Mouse (Mus musculus) kidney, embryonic 14.5 days (tissue): Measurements from ENCODE around the gene Stard13. TPM values are rescaled to one million over a fixed set of nuclear protein-coding genes. Genes with fewer than 3 reads are reported as not detected.

Experiments
- ATAC-seq: fragments of 200-750 bp; cut with Nextera tagmentation; 2 replicates; pipeline ENCODE4 v1.8.0; 2017; ENCODE audit warnings: moderate number of reproducible peaks, mild to moderate bottlenecking, moderate TSS enrichment, moderate library complexity; ENCODE audit not compliant: low FRiP score, low TSS enrichment
- H3K27ac ChIP-seq: fragments of 300-500 bp; sonication (generic); 2 replicates; pipeline ENCODE4 v1.5.1; 2014; ENCODE audit warnings: low read depth, mild to moderate bottlenecking, low read length, moderate library complexity, mixed read lengths
- H3K27me3 ChIP-seq: fragments of 300-500 bp; sonication (generic); 2 replicates; pipeline ENCODE4 v1.6.1; 2014; ENCODE audit warnings: mild to moderate bottlenecking, low read length; ENCODE audit not compliant: control insufficient read depth, insufficient read depth
- H3K36me3 ChIP-seq: fragments of 300-500 bp; sonication (generic); 2 replicates; pipeline ENCODE4 v1.6.1; 2014; ENCODE audit warnings: low read length, mixed read lengths; ENCODE audit not compliant: control insufficient read depth, insufficient read depth
- H3K4me1 ChIP-seq: fragments of 300-500 bp; sonication (generic); 2 replicates; pipeline ENCODE4 v1.6.1; 2014; ENCODE audit warnings: low read length, mixed read lengths; ENCODE audit not compliant: control insufficient read depth, insufficient read depth
- H3K4me2 ChIP-seq: fragments of 300-500 bp; sonication (generic); replicated peaks from 2 replicates; pipeline ENCODE4 v1.6.1; 2014; ENCODE audit warnings: low read depth, mild to moderate bottlenecking, low read length
- H3K4me3 ChIP-seq: fragments of 300-500 bp; sonication (generic); 2 replicates; pipeline ENCODE4 v1.5.1; 2014; ENCODE audit warnings: mild to moderate bottlenecking, low read length
- H3K9ac ChIP-seq: fragments of 300-500 bp; sonication (generic); 2 replicates; pipeline ENCODE4 v1.6.1; 2014; ENCODE audit warnings: low read depth, mild to moderate bottlenecking, low read length, moderate library complexity
- H3K9me3 ChIP-seq: fragments of 300-500 bp; sonication (generic); 2 replicates; pipeline ENCODE4 v1.6.1; 2016; ENCODE audit warnings: low read length; ENCODE audit not compliant: control insufficient read depth
- WGBS: fragments of 180-500 bp; shearing (Covaris S2); extraction: QIAGEN DNeasy Blood & Tissue Kit; methylation state at CpG from one replicate; pipeline ENCODE4 v1.1.7; 2014; 5-methylcytosine and 5-hydroxymethylcytosine counted together
- polyA plus RNA-seq: library from polyadenylated mRNA; unstranded; fragments of >200 nt; fragmentation: Nextera tagmentation; extraction: Ambion mirVana; gene quantifications from 2 replicates; pipeline ENCODE4 v1.2.1, GENCODE M21; 2014

The Stard13 gene
- polyA plus RNA-seq, 1 experiment from 2014 or later = 7.4 TPM

DNA sequence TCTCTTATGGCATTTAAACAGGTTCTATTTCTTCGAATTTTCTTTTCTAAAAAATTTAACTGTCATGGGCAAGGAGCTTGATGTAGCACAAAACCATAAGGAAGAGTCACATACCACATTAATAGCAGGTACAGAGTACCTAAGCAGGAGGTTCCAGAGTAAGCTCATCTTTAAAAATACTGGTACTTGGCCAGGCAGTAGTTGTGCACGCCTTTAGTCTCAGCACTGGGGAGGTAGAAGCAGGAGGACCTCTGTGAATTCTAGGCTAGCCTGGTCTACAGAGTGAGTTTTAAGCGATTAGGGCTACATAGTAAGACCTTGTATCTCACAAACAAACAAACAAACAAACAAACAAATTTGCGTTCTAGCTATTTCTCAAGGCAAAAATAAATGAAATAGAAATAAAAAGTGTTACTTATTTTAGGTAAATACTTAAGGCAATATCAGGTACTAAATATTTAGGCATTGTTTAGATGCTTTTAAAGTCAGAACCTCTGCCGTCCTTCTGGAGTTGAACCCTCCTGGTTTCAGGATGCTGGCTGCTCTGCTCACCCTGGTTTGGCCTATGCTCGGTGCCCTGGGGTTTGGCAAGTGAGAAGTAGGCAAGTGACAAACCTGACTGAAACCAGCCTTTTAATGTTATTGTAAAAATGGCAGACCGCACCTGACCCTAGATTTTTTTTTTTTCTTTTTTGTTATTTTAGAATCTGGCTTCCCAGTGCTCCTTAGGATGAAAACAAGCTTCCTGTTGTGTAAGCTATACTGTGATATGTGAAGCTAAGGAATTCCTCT lies 122.4 kb downstream of the Stard13 start:
- Histone ChIP-seq H3K27me3 (no peaks in the 10 kb centered on the region), H3K4me2 (no peak overlapping the region), H3K9ac (no peak overlapping the region), H3K27ac (no peak overlapping the region), H3K36me3 (no peaks in the 10 kb centered on the region), H3K9me3 (no peaks in the 10 kb centered on the region), H3K4me1 (no peaks in the 10 kb centered on the region; the same call in 1 of the 2 replicates), H3K4me3 (no peak overlapping the region)
- 86% methylated on average over 7 of the region's 7 CpGs for WGBS
- no peak for ATAC-seq

DNA sequence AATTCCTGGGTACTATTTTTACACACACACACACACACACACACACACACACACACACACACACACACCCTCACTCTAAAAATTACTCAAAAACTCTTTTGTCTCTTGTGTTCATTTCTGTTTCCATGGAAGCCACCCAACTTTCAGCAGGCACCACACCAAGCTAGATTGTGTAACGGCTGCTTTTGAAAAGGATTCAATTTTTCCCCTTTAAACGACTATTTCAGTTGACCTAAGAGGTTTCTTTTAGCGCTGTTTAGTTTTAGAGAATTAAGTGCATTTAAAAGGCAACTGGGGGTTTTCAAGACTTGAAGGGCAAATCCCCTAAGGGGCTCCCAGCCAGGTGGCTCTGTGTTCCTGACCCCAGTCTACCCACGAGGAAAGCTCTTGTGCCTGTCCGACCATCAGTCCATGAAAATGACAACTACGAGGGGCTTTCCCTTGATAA lies 123.2 kb downstream of the Stard13 start:
- Histone ChIP-seq H3K9ac (no peak overlapping the region), H3K9me3 (no peaks in the 10 kb centered on the region), H3K4me2 (no peak overlapping the region), H3K4me1 (no peaks in the 10 kb centered on the region; the same call in 1 of the 2 replicates), H3K27me3 (no peaks in the 10 kb centered on the region), H3K36me3 (no peaks in the 10 kb centered on the region), H3K4me3 (no peak overlapping the region), H3K27ac (no peak overlapping the region)
- 60% methylated on average over 6 of the region's 6 CpGs for WGBS
- no peak for ATAC-seq

DNA sequence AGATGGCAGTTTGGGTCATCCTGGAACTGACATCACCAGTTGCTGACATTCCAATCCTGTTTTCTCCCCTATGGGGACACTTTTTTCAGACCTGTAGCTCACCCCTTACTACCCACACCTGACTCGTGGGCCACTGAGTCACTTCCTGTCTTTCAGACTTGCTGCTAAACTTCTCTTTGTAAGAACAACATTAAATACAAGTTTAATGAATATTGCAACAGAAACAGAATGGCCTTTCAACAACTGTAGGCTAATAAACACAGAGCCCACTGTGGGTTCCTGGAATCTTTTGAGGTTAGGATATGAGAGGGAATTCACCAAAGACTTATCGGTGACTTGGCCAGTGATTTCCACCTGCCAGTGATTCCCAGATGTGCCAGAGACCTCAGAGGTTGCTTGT lies 123.8 kb downstream of the Stard13 start:
- 71% methylated on average over 2 of the region's 2 CpGs for WGBS
- no peak for ATAC-seq

DNA sequence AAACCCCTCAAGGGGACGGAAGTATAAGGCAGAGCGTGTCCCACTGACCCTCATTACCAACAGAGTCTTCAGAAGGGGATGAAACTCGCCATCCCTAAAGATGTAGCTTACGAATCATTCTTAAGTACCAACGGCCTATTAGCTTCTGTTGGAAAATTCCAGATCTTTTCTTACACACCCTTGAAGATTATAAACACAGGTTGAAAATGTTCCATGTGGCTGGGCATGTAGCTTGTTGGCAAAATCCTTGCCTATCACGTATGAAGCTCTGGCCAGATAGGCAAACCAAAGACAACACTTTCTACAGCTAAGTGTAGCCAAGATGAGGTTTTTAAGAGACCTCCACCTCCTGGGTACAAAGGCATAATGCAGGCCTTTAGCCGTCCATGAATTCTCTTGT lies 124.7 kb downstream of the Stard13 start:
- Histone ChIP-seq H3K9ac (no peak overlapping the region), H3K4me3 (no peak overlapping the region), H3K4me2 (peak overlapping the region; percentile 33; the same call in 1 of the 2 replicates), H3K27ac (peak overlapping the region; percentile 13; the same call in 1 of the 2 replicates), H3K27me3 (no peaks in the 10 kb centered on the region), H3K4me1 (peaks cover 5% of the 10 kb centered on the region), H3K9me3 (no peaks in the 10 kb centered on the region), H3K36me3 (no peaks in the 10 kb centered on the region)
- WGBS = 75% methylated on average over 7 of the region's 7 CpGs
- no peak for ATAC-seq

More for the DNA sequence above, 123.8 kb downstream of the Stard13 start:
- Histone ChIP-seq H3K4me1 (no peaks in the 10 kb centered on the region; the same call in 1 of the 2 replicates), H3K9me3 (no peaks in the 10 kb centered on the region), H3K36me3 (no peaks in the 10 kb centered on the region), H3K27me3 (no peaks in the 10 kb centered on the region), H3K9ac (no peak overlapping the region), H3K27ac (no peak overlapping the region), H3K4me3 (no peak overlapping the region), H3K4me2 (no peak overlapping the region)

DNA sequence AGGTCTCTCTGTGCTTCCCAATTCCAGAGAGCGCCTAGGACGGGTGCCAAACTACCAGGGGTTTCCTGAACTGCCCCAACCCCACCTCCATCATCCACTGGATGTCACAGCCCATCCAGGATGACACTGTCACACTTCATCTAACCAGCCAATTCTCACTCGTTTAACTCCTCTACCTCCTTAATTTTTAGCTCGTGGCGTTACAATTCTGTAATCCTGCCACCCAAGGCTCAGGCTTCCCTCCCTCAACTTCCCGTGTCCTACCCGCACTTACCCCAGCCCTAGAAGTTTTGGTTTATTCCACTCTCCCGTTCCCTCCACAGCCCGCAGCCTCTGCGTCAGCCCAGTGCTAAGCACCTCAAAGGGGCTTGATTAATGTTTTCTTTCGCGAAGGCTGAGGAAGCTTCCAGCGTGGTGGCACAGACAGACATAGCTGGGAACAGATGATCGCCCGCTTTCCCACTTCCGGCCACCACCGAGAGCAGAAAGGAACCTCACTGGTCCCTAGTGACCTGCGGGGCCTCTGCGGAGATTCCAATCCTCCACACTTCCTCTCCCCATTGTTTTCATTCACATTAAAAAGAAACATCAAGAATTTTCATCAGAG lies 125.2 kb downstream of the Stard13 start:
- Histone ChIP-seq H3K4me3 (peak overlapping the region; percentile 13; the same call in 1 of the 2 replicates), H3K4me2 (peak overlapping the region; percentile 33), H3K9ac (peak overlapping the region; percentile 29; the same call in 1 of the 2 replicates), H3K27me3 (no peaks in the 10 kb centered on the region), H3K36me3 (no peaks in the 10 kb centered on the region), H3K9me3 (no peaks in the 10 kb centered on the region), H3K4me1 (peaks cover 7% of the 10 kb centered on the region), H3K27ac (peak overlapping the region; percentile 60; the same call in 1 of the 2 replicates)
- 28% methylated on average over 19 of the region's 19 CpGs for WGBS
- peak; percentile 71 for ATAC-seq

DNA sequence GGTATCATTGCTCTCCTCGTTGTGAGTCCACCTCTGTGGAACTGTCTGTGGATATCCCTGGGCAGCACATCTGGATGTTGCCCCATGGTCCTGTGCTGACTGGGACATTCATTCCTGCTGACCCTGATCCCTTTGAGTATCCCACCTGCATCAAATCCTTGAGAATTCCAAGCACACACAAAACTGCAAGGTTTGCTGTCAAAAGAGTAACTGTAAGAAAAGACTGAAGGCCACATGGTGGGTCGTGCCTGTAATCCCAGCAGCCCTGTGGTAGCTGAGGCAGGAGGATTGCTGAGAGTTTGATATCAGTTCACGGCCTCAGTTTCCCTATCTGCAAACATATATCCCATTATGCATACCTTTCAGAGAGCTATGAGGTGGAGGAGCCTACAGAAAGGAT lies 126.8 kb downstream of the Stard13 start:
- Histone ChIP-seq H3K9ac (no peak overlapping the region), H3K4me1 (peaks cover 7% of the 10 kb centered on the region), H3K4me2 (no peak overlapping the region), H3K27ac (no peak overlapping the region), H3K9me3 (no peaks in the 10 kb centered on the region), H3K4me3 (no peak overlapping the region), H3K36me3 (no peaks in the 10 kb centered on the region), H3K27me3 (no peaks in the 10 kb centered on the region)
- no peak for ATAC-seq
- WGBS = 92% methylated on average over 3 of the region's 3 CpGs

DNA sequence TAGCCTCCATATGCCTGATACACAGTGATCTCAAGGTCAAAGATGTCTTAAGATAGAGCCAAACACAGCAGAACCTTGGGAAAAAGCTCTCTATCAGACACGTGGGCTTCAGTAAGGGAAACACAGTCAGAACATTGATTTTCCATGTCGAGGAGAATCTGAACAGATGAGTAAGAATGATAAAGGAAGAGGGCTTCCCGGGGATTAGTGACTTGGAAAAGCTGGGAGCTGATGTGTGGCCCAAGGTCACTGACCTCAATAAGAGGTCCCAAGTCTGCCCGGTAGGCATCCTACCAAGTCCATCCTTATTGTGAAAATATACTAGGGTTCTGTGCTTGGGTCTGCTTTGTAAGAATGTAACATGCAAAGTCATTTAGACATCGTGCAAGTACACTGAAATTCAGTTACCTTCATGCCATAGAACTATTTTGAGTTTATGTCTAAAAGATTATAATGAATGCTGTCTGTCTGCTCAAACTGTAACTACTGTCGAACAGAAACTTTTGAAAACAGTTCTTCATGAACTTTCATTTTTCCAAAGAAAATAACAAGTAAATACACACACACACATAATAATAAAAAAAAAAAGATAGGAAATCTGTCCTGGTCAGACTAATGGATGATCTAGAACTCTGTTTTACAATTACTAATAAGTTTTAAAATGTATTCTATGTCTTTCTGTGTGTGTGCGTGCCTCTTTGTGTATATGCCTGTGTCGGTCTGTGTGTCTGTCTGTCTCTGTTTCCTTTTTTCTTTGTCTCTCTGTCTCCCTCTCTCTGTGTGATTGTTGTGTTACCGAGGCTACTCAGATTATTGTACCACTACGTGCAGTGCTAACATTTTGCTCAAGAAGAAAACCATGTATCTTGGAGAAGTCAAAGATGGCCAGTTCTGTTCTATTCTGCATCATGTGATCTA lies 128.3 kb downstream of the Stard13 start:
- ATAC-seq = no peak
- Histone ChIP-seq H3K9ac (no peak overlapping the region), H3K4me1 (peaks cover 7% of the 10 kb centered on the region), H3K9me3 (no peaks in the 10 kb centered on the region), H3K4me3 (no peak overlapping the region), H3K27ac (no peak overlapping the region), H3K36me3 (no peaks in the 10 kb centered on the region), H3K4me2 (no peak overlapping the region), H3K27me3 (no peaks in the 10 kb centered on the region)
- 76% methylated on average over 10 of the region's 10 CpGs for WGBS

DNA sequence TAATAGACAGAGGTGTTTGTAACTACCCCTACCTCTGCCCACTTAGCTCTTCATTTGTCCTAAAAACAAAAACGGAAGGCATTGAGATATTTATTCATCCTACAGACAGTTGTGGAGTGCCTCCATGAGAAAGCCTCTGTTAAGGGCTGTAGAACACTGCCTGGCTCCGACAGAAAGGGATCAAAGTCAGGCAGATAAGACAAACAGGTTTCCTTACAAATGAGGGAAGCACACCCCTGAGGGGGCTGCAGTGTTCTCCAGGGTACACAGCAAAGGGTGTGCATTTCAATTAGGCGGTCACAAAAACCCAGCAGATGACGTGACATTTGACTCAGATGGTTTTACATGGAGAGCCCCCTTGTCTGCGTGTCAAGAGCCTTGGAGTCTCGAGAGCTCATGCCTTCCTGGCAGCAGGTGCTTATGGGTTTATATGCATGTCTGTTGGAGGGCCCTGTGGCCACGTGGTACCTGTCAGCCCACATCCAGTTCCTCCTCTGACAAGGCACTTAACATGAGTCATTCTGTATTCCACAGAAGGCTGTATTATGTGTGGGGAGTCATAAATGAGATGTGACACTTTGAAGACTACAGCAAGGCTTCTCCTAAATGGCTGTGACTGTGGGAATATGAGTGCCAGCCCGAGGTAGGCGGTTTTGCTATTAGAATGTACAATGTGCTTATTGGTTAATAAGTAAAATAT lies 129.1 kb downstream of the Stard13 start:
- 53% methylated on average over 9 of the region's 9 CpGs for WGBS
- Histone ChIP-seq H3K9me3 (no peaks in the 10 kb centered on the region), H3K4me1 (peaks cover 7% of the 10 kb centered on the region), H3K4me3 (no peak overlapping the region), H3K36me3 (no peaks in the 10 kb centered on the region), H3K27ac (no peak overlapping the region; the same call in 1 of the 2 replicates), H3K9ac (no peak overlapping the region), H3K27me3 (no peaks in the 10 kb centered on the region), H3K4me2 (no peak overlapping the region)
- peak; percentile 59; the same call in 1 of the 2 replicates for ATAC-seq
